Mouse (Mus musculus) adrenal gland, adult 2 months (tissue): ENCODE data around the gene Tmem102. TPM values are rescaled to one million over a fixed set of nuclear protein-coding genes. Genes with fewer than 3 reads are reported as not detected.

ENCODE experiments used
- DNase-seq: peaks from one replicate; pipeline ENCODE4 v3.0.0; 2021
- long read RNA-seq: library from polyadenylated mRNA; stranded (forward); transcript quantifications from one replicate; pipeline ENCODE4 v2.0.0, GENCODE M21; 2021
- polyA plus RNA-seq: library from polyadenylated mRNA; depleted of rRNA; stranded (reverse); fragments of >200 nt; gene quantifications from 2 replicates; pipeline ENCODE4 v1.2.3, GENCODE M21; 2012; rRNA removed
- total RNA-seq, 2 experiments: library from RNA; stranded (reverse); gene quantifications; 2 replicates each; pipeline ENCODE4 v1.2.3; 2021

The Tmem102 gene
- total RNA-seq (1 to 10 TPM in 1 of 2 experiments, under 1 TPM in 1; 0.23 to 1.1 TPM), polyA plus RNA-seq (0.81 and 0.94 TPM in 2 replicates)
- long read RNA-seq = 0 reads

GRCm38 (mm10) chr11:69804972-69805909, at the start of gene Tmem102:
Gene Tmem102 (minus strand): TSS chr11:69805624.
- DNase-seq = no peak

GRCm38 (mm10) chr11:69854680-69855079, 49.3 kb upstream of the Tmem102 start:
- DNase-seq = no peak

GRCm38 (mm10) chr11:69853994-69854393, 48.6 kb upstream of the Tmem102 start:
- no peak for DNase-seq

GRCm38 (mm10) chr11:69850754-69851153, 45.3 kb upstream of the Tmem102 start:
- DNase-seq = no peak

GRCm38 (mm10) chr11:69849884-69850283, 44.5 kb upstream of the Tmem102 start:
- DNase-seq = no peak

GRCm38 (mm10) chr11:69849128-69849527, 43.7 kb upstream of the Tmem102 start:
- DNase-seq = no peak

GRCm38 (mm10) chr11:69848021-69848420, 42.6 kb upstream of the Tmem102 start:
- no peak for DNase-seq

- peak; percentile 43 for DNase-seq
Measured at GRCm38 (mm10) chr11:69846738-69847688, 41.6 kb upstream of the Tmem102 start.

GRCm38 (mm10) chr11:69846198-69846680, 40.8 kb upstream of the Tmem102 start, which contains the start of gene Plscr3:
Gene Plscr3 (plus strand): TSS chr11:69846376.
- DNase-seq = peak; percentile 95

- DNase-seq = no peak
Measured at GRCm38 (mm10) chr11:69838714-69839104, 33.3 kb upstream of the Tmem102 start.

- DNase-seq = peak; percentile 97
Measured at GRCm38 (mm10) chr11:69837952-69838713, 32.7 kb upstream of the Tmem102 start, which contains the start of gene Tmem256. Gene Tmem256 (plus strand): TSS chr11:69838514.

- DNase-seq = no peak
Measured at GRCm38 (mm10) chr11:69837604-69837951, 32.2 kb upstream of the Tmem102 start, which contains the start of gene Nlgn2. Gene Nlgn2 (minus strand): TSS chr11:69837784.

- DNase-seq = no peak
Measured at GRCm38 (mm10) chr11:69836703-69837576, 31.5 kb upstream of the Tmem102 start.

- no peak for DNase-seq
Measured at GRCm38 (mm10) chr11:69835966-69836335, 30.5 kb upstream of the Tmem102 start.

GRCm38 (mm10) chr11:69835326-69835965, 30.0 kb upstream of the Tmem102 start:
- no peak for DNase-seq

GRCm38 (mm10) chr11:69834001-69834549, 28.7 kb upstream of the Tmem102 start:
- peak; percentile 47 for DNase-seq

- DNase-seq = no peak
Measured at GRCm38 (mm10) chr11:69833554-69833953, 28.1 kb upstream of the Tmem102 start.

- DNase-seq = no peak
Measured at GRCm38 (mm10) chr11:69828832-69829231, 23.4 kb upstream of the Tmem102 start.

- DNase-seq = no peak
Measured at GRCm38 (mm10) chr11:69823456-69823855, 18.0 kb upstream of the Tmem102 start.
